Mouse (Mus musculus) heart, embryonic 14.5 days (tissue): Measurements from ENCODE around the gene Cdkl3. TPM values are rescaled to one million over a fixed set of nuclear protein-coding genes. Genes with fewer than 3 reads are reported as not detected.

Experiments
- ATAC-seq: fragments of 200-750 bp; cut with Nextera tagmentation; 2 replicates; pipeline ENCODE4 v1.8.0; 2017; ENCODE audit warnings: low read depth, moderate TSS enrichment; ENCODE audit not compliant: insufficient number of reproducible peaks, insufficient read depth, low FRiP score
- H3K27ac ChIP-seq, 2 experiments: fragments of 200-500 bp in 1 of 2; fragments of 300-500 bp in 1 of 2; sonication (generic) in 1 of 2; replicated peaks in 1 of 2; 2 replicates each; pipeline ENCODE4 v1.5.1; 2012 to 2014; ENCODE audit warnings: low read depth in 2 of 2, low read length in 2 of 2, control low read depth in 1 of 2, mild to moderate bottlenecking in 1 of 2, mixed read lengths in 1 of 2; ENCODE audit not compliant: control insufficient read depth in 1 of 2, insufficient read depth in 1 of 2
- H3K27me3 ChIP-seq: fragments of 300-500 bp; sonication (generic); 2 replicates; pipeline ENCODE4 v1.6.1; 2014; ENCODE audit warnings: mild to moderate bottlenecking, low read length, control low read depth; ENCODE audit not compliant: control insufficient read depth, insufficient read depth
- H3K36me3 ChIP-seq: fragments of 300-500 bp; sonication (generic); 2 replicates; pipeline ENCODE4 v1.6.1; 2014; ENCODE audit warnings: mild to moderate bottlenecking, control low read depth, low read length, mixed read lengths; ENCODE audit not compliant: control insufficient read depth, insufficient read depth
- H3K4me1 ChIP-seq, 2 experiments: fragments of 200-500 bp in 1 of 2; fragments of 300-500 bp in 1 of 2; sonication (generic) in 1 of 2; 2 replicates each; pipeline ENCODE4 v1.6.1; 2012 to 2014; ENCODE audit warnings: low read length in 2 of 2, control low read depth in 1 of 2, mixed read lengths in 1 of 2; ENCODE audit not compliant: control insufficient read depth in 2 of 2, insufficient read depth in 2 of 2
- H3K4me2 ChIP-seq: fragments of 300-500 bp; sonication (generic); 2 replicates; pipeline ENCODE4 v1.6.1; 2014; ENCODE audit warnings: mild to moderate bottlenecking, low read length
- H3K4me3 ChIP-seq, 2 experiments: fragments of 200-500 bp in 1 of 2; fragments of 300-500 bp in 1 of 2; sonication (generic) in 1 of 2; 2 replicates each; pipeline ENCODE4 v1.5.1; 2012 to 2014; ENCODE audit warnings: low read length in 2 of 2, mild to moderate bottlenecking in 2 of 2, control low read depth in 1 of 2, low read depth in 1 of 2, moderate library complexity in 1 of 2; ENCODE audit not compliant: control insufficient read depth in 1 of 2, insufficient read depth in 1 of 2
- H3K9ac ChIP-seq: fragments of 300-500 bp; sonication (generic); 2 replicates; pipeline ENCODE4 v1.6.1; 2014; ENCODE audit warnings: mild to moderate bottlenecking, low read length
- H3K9me3 ChIP-seq: fragments of 300-500 bp; sonication (generic); 2 replicates; pipeline ENCODE4 v1.6.1; 2016; ENCODE audit warnings: low read length, control low read depth; ENCODE audit not compliant: control insufficient read depth
- WGBS: fragments of 180-500 bp; shearing (Covaris S2); extraction: QIAGEN DNeasy Blood & Tissue Kit; methylation state at CpG from one replicate; pipeline ENCODE4 v1.1.7; 2014; 5-methylcytosine and 5-hydroxymethylcytosine counted together
- polyA plus RNA-seq: library from polyadenylated mRNA; unstranded; fragments of >200 nt; fragmentation: Nextera tagmentation; extraction: Ambion mirVana; gene quantifications from 2 replicates; pipeline ENCODE4 v1.2.1, GENCODE M21; 2014

The Cdkl3 gene
- polyA plus RNA-seq, 1 experiment from 2014 or later: 9.1 TPM

DNA sequence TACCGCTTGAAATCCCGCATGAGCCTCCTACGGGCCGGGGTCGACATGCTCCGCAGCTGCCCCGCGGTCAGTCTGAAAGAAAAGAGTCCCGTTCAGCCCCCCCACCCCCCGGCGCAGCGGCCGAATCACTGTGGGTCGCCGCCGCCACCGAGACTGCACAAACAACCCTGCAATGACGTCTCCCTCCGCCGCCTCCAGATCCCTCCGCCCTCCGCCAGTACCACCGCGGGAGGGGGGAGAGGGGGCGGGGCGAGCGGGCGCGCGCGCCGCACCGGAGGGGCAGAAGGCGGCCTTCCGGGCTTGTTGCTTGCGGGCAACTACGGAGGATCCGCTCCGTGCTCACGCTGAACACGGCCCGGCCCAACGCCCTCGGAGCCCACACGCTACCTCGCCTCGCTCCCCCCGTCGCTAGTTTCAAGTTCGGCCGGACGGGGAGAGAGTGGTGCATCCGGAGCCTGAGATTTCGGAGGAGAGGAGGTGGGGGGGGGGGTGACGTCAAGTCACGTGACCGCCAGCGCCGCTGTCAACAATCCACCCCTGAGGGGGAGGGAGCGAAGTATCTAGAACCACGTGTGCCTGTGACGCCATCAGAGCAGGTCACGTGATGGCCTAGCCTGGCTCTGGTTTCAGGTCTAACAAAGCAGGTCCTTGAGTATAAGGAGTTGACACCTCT lies 3.6 kb upstream of the Cdkl3 start, which contains the start of gene Ube2b:
Ube2b (minus strand) TSS at position 473 of the 673 bp plus-strand sequence.
- Histone ChIP-seq H3K4me2 (peak within 1 kb of the TSS; percentile 82), H3K4me1 (peaks cover 0 to 46% of the 10 kb centered on the region in 2 experiments; a peak in 3 of 4 replicates), H3K4me3 (peak within 1 kb of the TSS; percentile 73 to 79), H3K36me3 (peaks cover 28% of the 10 kb centered on the region), H3K9ac (peak within 1 kb of the TSS; percentile 99), H3K27me3 (no peaks in the 10 kb centered on the region), H3K27ac (peak within 1 kb of the TSS; percentile 93 to 98), H3K9me3 (no peaks in the 10 kb centered on the region)
- ATAC-seq: peak; percentile 74
- WGBS: under 1% methylated on average over 61 of the region's 63 CpGs

- ATAC-seq: no peak
- peak overlapping the region; percentile 57 to 98; a peak in 3 of 4 replicates for H3K27ac ChIP-seq
- peaks cover 18% of the 10 kb centered on the region for H3K36me3 ChIP-seq
- peak overlapping the region; percentile 68 for H3K4me2 ChIP-seq
- H3K9me3 ChIP-seq: no peaks in the 10 kb centered on the region
- peak overlapping the region in 1 of 2 experiments; percentile 73; a peak in 2 of 4 replicates for H3K4me3 ChIP-seq
- H3K27me3 ChIP-seq: no peaks in the 10 kb centered on the region
- 65% methylated on average over 10 of the region's 10 CpGs for WGBS
- peak overlapping the region; percentile 99; the same call in 1 of the 2 replicates for H3K9ac ChIP-seq
- H3K4me1 ChIP-seq: peaks cover 0 to 51% of the 10 kb centered on the region in 2 experiments; a peak in 3 of 4 replicates
Measured at GRCm38 (mm10) chr11:52001341-52001740, 2.7 kb upstream of the Cdkl3 start.

DNA sequence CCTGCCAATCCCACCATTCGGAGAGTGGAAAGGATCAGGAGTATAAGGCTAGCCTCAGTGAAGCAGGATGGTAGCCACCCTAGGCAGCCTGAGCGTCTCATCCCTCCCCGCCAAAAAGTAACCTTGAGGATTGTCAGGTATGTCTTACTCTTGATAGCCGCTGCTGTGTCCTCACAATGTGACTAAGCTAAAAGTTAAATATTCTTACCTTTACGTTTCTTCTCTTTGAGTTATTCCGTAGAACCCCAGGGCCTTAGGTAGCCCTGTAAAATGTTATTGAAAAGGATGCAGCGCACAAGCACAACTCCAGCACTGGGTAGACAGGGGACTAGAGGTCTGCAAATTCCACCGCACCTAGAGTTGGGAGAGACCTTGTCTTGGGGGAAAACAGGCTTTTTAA lies 2.2 kb upstream of the Cdkl3 start:
- H3K36me3 ChIP-seq: peaks cover 13% of the 10 kb centered on the region
- peaks cover 0 to 48% of the 10 kb centered on the region in 2 experiments; a peak in 3 of 4 replicates for H3K4me1 ChIP-seq
- no peaks in the 10 kb centered on the region for H3K9me3 ChIP-seq
- no peak for ATAC-seq
- H3K27ac ChIP-seq: no peak overlapping the region
- no peak overlapping the region for H3K4me3 ChIP-seq
- 92% methylated on average over 8 of the region's 8 CpGs for WGBS
- H3K27me3 ChIP-seq: no peaks in the 10 kb centered on the region
- H3K4me2 ChIP-seq: no peak overlapping the region
- H3K9ac ChIP-seq: no peak overlapping the region

GRCm38 (mm10) chr11:52002842-52003504 lies 1.0 kb upstream of the Cdkl3 start:
- Histone ChIP-seq H3K36me3 (peaks cover 2% of the 10 kb centered on the region; the same call in 1 of the 2 replicates), H3K9ac (peak overlapping the region; percentile 86), H3K4me1 (peaks cover 0 to 39% of the 10 kb centered on the region in 2 experiments; a peak in 3 of 4 replicates), H3K27me3 (no peaks in the 10 kb centered on the region), H3K4me2 (peak overlapping the region; percentile 87), H3K27ac (peak overlapping the region; percentile 96 to 98), H3K4me3 (peak overlapping the region in 1 of 2 experiments; percentile 75; a peak in 3 of 4 replicates), H3K9me3 (no peaks in the 10 kb centered on the region)
- no peak for ATAC-seq
- WGBS: 76% methylated on average over 13 of the region's 13 CpGs

DNA sequence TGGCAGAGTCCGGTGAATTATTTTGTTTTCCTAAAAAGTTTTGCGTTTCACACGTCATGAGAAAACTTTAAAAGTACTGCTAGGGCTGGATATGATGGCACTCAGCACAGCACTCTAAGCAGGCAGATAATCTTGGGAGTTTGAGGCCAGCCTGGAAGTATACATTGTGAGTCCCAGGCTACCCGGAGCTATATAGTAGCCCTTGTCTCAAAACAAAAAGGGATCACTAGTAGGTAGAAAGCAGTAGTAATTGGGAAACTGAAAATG lies 583 bp upstream of the Cdkl3 start:
- ATAC-seq: no peak
- 12% methylated on average over 4 of the region's 4 CpGs for WGBS
- peak overlapping the region; percentile 96 to 98 for H3K27ac ChIP-seq

DNA sequence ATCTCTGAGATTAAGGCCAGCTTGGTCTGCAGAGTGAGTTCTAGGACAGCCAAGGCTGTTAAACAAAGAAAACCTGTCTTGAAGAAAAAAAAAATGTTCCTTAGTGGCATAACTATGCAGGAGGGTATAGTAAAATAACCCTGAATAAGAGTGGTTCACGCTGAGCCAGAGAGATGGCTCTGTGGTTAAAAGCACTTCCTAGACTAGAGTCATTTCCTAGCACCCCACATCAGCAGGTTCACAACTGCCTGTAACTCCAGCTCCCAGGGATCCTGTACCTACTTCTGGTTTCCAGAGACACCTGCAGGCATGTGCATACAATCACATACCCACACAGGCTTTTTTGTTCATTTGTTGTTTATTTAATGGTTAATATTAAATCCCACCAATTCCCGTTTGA lies 1.6 kb downstream of the Cdkl3 start:
- Histone ChIP-seq H3K4me1 (peaks cover 0 to 26% of the 10 kb centered on the region in 2 experiments; a peak in 3 of 4 replicates), H3K4me3 (no peak overlapping the region), H3K36me3 (no peaks in the 10 kb centered on the region), H3K27me3 (no peaks in the 10 kb centered on the region), H3K9ac (0 out of 2 replicates have a peak overlapping the region, but pooled peaks have one; percentile 34), H3K4me2 (peak overlapping the region; percentile 87; the same call in 1 of the 2 replicates), H3K9me3 (no peaks in the 10 kb centered on the region), H3K27ac (no peak overlapping the region)
- no peak for ATAC-seq
- WGBS: 80% methylated on average over 2 of the region's 2 CpGs

More for the DNA sequence above, 583 bp upstream of the Cdkl3 start:
- H3K4me3 ChIP-seq: peak overlapping the region; percentile 75; a peak in 3 of 4 replicates
- no peaks in the 10 kb centered on the region for H3K27me3 ChIP-seq
- H3K9me3 ChIP-seq: no peaks in the 10 kb centered on the region
- H3K36me3 ChIP-seq: no peaks in the 10 kb centered on the region
- peak overlapping the region; percentile 87 for H3K4me2 ChIP-seq
- H3K9ac ChIP-seq: peak overlapping the region; percentile 86
- H3K4me1 ChIP-seq: peaks cover 0 to 34% of the 10 kb centered on the region in 2 experiments; a peak in 3 of 4 replicates

DNA sequence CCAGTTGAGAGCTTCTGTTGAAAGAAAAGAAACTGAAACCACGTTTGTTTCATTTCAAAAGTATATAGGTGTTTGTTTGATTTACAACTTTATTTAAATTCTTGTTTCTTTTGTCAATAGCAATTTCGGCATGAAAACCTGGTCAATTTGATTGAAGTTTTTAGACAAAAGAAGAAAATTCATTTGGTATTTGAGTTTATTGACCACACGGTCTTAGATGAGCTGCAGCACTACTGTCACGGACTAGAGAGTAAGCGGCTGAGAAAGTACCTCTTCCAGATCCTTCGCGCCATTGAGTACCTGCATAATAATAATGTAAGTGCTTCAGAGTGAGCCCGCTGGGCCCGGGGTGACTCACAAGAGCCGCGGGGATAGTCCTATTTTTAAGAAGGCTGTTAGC lies 7.0 kb downstream of the Cdkl3 start:
- 81% methylated on average over 11 of the region's 11 CpGs for WGBS
- ATAC-seq: no peak
- H3K9ac ChIP-seq: no peak overlapping the region
- no peak overlapping the region for H3K4me3 ChIP-seq
- peaks cover 0 to 9% of the 10 kb centered on the region in 2 experiments; a peak in 1 of 4 replicates for H3K4me1 ChIP-seq
- no peaks in the 10 kb centered on the region for H3K36me3 ChIP-seq
- H3K9me3 ChIP-seq: no peaks in the 10 kb centered on the region
- peak overlapping the region in 1 of 2 experiments; percentile 68; a peak in 1 of 4 replicates for H3K27ac ChIP-seq
- no peaks in the 10 kb centered on the region for H3K27me3 ChIP-seq
- H3K4me2 ChIP-seq: no peak overlapping the region
